Mouse (Mus musculus) frontal cortex, postnatal 10 days (tissue): Measurements from ENCODE around the gene Lcn2.

Source experiments
- DNase-seq, 2 experiments: peaks; one replicate each; pipeline ENCODE4 v3.0.0; 2022; ENCODE audit warnings: low spot score in 2 of 2, mixed read lengths in 1 of 2

Lcn2 gene

DNA sequence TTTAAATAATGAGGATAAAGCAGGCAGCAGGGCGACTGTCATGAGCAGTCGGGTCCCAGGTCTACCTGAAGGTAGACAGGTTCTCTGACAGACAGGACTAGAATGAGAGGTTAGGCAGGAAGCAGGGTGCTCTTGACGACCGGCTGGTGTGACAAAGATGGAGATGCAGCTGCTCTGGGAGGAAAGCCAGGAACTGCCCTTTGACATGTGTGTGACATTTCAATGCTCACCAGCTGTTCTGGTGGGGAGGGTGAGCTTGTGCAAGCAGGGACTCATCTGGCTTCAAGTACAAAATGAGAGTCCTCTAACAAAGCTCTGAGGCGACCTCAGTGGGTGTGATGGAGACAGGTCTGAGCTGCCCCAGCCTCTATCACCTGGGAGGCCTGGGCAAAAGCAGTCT, 25.9 kb upstream of the Lcn2 start:
- DNase-seq = no peak

DNA sequence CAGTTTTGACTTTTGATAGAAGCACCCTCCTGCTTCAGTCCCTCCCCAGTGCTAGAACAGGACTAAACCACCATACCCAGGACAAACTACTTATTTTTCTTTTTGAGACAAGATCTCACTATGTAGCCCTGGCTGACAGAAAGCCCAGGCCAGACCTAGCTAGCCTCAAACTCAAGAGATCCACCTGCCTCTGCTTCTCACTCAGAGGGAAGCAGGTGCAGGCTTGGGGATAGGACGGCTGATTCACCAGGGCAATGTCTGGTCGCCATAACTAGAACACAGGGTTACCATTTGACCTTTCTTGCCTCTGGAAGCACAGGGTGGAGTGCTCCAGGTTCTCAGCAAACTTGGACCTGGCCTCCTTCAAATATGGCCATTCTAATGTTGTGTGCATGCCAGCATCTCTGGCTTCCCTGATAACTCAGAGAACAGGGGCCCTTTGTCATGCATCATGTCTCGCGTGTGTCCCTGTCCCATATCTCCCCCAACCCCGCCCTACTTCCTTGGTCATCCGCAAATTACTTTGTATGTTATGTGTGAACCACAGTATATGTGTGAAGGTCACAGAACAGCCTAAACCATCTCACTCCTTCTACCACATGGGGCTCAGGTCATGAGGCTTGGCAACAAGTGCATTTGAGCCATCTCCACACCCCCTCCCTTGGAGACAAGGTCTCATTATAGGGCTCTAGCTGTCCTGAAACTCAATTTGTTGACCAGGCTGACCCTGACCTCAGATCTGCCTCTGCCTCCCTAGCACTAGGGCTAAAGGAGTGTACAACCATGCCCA, 24.9 kb upstream of the Lcn2 start:
- DNase-seq = no peak

DNA sequence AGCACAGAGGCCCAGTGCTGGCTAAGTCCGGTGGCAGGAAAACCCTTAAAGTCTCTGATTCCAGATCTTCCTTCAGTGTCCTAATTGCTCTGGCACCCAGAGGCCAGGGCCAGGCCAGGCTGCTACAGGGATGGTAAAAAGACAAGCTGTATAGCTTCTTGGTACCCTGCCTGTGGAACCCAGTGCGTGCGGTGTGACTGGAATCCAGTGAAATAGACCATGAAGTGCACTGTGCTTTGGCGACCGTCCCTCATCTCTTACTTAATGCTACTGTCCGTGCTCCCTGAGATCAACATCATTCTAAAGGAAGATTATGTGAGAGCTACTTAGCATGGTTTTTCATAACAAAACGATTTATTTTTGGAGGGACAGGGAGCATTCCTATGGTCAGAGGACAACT, 23.4 kb upstream of the Lcn2 start:
- no peak for DNase-seq

DNA sequence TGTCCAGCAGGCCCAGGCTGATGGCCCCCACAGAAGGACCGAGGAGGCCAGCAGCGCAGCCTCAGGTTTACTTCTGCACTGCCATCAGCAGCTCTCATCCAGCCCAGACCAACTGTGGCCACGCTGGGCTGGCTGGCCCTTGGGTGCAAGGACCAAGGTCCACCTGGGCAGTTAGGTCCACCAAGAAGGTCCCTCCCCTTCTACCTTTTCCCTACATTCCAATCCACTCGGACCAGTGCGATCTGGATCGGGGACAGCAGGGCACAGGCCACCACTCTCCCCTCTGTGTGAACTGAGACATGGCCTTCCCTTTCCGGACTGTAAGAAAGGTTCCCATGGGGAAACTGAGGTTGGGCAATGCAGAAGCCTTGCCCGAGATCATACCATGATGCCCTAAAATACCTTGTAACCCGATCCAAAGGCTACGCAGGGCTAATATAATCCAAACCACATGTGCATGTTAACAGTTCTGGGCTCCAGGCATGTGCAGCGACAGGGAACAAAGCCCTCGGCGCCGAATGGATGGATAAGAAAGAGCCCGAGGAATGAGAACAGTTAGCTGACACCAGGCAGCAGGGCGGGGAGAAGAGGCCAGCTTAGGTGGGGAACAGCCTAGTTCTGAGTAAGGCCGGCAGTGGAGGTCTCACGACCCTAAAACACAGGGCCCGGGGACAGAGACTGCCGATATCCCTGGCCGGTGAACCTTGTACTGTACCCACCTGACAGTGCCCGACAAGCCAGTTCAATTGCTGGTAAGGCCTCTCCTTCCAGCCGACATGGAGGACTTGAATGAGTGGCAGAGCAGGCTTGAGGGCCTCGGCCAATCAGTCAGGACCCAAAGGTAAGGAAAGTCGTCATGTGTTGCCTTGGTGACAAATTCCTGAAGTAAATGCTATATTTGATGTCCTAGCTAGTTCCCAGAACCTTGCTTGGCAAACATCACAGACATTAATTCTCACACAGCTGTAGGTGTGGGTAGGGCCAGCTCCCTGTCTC, 20.7 kb upstream of the Lcn2 start:
- no peak for DNase-seq

DNA sequence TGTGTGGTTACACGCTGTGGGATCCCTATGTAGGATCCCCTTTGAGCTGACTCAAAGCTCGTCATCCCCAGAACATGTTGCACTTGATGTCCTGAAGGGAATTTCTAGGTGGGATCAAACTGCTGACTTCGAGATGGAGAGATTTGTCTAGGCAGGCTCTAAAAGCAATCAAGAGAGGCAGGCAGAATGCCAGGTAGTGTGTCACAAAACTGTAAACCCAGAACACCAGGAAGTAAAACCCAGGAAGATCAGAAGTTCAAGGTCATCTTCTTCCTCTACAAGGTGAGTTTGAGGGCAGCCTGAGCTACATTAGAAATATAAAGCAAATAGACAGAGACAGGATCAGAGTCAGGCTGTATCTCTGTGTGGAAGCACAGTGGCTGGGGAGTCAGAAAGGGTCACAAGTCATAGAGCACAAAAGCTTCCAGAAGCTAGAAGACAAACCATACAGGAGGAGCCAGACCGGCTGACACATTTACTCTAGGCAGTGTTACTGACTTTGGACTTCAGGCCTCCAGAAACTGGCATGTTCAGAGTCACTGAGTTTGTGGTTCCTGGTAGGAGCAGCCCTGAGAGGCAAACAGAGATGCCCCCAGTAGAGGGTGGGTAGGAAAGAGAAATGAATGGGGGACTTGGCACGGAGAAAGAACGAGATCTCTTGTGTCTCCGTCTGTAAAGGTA, 19.2 kb upstream of the Lcn2 start:
- no peak for DNase-seq

DNA sequence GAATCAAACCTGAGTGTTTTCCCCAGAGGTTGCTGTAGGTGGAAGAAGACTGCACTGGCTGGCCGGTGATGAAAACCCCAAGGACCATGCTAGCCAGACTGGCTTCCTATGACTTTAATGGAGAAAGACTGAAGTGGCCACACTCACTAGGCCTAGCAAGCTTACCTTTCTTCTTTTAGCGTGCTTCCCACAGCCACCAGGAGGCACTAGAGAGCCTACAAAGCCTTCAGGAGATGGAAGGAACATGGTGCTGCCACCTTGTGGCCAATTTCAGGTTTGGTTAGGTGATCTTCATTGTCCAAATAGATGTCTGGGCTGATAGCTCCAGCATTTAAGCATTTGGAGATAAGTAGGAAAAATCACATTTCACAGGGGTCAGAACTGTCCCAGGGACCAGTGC, 16.6 kb upstream of the Lcn2 start:
- peak; percentile 77 to 89 for DNase-seq

DNA sequence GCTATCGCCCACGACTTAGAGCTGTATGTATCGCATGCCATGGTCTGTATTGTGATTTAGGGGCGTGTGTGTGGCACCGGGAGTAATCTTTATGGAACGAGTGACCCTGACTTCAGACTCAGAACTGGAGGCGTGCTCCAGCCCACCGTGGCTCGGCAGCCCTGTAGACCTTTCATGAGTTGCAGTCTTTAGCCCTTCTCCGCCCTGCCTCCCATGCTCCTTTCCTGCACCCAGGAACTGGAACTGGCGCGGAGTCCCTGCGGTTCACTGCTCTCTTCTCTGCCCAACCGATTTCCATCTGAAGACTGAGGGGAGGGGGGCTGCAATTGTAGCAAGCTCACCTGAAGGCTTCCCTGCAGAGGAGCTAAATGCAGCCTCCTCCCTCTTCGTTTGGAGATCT, 8.6 kb upstream of the Lcn2 start:
- no peak for DNase-seq

DNA sequence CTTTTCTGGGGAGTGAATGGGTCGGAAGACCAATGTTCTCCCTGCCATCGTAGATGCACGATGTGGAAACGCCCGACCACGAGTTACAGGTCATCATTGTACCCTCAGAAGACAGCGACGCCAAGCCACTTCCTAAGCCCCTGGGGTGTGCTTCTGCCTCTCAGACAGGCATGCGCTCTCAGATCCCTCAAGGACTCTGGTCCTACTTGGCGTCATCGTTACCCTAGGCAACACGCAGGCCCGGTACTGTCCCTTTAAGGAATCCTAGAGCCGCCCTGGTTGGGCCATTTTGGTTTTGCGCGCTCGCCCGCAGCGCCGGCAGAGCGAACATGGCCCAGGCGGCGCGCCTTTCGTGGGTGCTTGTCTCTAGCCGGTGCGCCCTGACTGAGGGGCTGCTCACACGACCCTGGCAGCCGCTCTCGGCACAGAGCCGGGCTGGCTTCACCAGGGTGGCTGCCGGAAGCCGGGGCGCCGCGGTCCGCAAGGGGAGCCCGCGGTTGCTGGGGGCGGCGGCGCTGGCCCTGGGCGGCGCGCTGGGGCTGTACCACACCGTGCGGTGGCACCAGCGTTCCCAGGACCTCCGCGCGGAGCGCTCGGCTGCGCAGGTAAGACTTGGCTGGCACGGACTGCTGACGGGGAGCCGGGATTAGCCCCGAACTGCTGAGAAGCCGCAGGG, 8.0 kb upstream of the Lcn2 start:
- peak; percentile 89 to 90 for DNase-seq

DNA sequence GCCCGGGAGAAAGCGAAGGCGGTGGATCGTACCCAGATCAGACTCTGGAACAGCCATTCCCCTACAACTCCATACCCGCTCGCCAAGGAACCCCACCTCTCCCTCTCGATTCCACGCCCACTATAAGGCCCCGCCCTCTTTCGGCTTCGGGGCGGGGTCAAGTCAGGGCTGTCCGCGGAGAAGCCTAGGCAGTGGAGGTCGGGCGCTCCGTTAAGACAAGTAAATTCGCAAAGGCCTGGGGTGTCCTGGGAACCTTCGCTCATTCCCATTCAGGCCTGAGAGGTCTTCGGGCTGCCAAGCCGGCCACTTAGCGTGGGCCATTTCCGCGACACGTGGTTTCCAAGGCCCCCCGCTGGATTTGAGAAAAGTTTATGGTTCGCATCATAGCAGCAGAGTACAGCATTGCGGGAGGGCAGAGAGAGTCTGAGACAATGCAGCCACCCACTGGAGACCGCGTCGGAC, 7.5 kb upstream of the Lcn2 start, which contains the start of gene Ptges2:
Gene Ptges2, plus strand, starts transcription at position 413 of the 462 bp plus-strand sequence.
- DNase-seq = peak; percentile 82 to 87

DNA sequence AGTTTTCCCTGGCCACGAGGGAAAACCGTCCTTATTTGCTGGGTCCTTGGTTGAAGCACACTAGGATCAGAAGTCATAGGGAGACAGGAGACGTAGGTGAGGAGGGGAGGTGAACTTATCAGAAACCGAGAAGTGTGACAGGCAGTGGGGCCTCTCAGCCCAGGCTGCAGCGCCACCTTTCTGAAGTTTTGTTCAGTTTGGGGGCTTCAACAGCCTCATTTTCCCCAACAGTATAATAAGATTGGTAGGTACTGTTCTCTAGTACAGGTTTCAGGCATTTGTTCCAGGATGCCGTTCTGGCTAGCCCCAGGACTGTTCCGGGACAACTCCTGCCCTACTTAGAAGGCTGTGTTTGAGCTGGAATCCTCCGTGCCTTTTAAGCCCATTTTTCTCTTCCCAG, 6.9 kb upstream of the Lcn2 start:
- peak in 1 of 2 experiments; percentile 42 for DNase-seq

DNA sequence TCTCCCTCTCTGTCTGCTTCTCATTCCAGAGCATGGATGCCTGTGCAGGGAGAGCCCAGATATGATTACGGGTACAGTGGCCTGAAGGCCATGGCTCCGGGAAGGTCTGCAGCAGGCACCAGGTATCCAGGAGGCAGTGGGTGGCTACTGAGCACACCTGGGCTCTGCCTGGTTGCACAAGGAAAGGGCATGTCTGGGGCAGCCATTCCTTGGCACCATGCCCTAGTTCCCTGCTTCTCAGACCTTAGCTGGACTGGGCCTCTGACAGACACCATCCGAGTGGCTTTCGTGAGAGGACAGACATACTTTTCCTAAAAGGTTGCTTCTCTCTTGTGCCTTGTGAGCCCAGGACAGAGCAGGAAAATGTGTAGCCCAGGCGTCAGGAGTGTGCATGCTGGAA, 4.0 kb upstream of the Lcn2 start:
- DNase-seq = no peak

DNA sequence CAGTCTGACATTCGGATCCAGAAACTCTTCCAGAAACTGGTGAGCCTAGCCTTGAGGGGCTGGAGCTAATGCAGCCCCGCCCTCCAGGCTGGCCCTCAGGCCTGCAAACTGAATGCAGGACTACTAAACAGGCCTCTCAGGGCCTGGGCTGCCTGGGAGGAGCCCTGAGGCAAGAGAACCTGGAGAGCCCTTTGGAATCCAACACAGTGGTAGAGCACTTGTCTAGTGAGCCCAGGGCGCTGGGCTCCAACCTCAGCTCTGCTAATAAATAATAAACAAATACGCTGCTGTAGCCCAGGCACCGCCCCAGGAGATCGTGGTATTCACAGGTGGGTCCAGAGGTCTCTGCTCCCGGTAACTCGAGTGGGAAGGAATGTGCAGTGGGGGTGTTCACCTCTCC, 2.8 kb upstream of the Lcn2 start:
- no peak for DNase-seq

DNA sequence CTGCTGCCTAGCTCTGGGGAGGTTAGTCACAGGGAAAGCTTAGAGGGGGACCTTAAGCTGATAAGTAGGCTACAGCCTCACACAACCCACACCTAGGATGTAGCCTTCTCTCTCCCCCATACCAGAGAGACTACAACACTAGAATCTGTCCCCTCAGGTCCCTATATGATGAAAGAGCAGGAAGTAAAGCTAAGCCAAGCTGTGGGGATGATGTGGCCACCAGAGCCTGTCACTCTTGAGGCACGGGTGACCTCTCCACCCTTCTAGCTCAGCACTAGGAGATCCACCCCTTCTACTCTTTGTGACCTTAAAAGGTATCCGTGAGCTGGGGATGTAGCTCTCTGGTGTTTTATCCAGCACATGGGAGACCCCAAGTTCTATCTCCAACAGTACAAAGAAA, 1.1 kb upstream of the Lcn2 start:
- DNase-seq = no peak

DNA sequence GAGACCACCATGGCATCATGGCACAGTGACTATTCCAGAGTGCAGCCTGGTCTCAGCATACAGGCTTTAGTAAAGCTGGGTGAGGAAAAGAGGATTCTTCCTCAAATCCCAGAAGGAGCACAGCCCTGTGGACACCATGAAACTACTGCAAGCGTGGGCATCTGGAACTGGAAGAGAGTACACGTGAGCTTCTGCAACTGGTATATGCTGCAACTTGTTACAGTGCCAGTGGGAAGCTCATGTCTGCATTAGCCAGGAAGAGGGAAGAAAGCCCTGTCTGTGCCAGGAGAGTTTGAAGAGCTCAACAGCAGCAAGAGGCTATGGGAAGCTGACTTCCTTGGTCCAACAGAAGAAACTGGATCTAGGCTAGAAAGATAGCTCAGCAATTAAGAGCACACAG, 5.4 kb downstream of the Lcn2 start:
- DNase-seq = no peak

DNA sequence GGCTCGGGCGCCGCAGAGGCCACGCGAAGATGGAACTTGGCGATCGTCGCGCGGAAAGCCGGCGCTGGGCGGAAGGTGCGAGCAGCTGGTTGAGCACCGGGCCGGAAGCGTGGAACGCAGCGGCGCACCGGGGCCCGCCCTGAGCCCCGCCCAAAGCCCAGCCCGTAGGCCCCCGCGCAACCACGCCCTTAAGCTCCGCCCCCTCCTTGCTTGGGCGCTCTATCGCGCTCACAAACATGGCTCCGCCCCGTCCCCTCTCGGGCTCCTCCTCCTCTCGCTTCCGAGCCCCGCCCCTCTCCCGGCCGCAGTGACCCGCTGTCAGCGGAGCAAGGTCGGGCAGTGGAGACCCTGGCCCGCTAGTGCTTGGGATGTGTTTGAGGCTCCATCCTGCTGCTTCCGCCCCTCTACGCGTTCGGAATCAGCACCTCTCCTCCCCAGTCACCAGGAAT, 6.3 kb downstream of the Lcn2 start, which contains the start of gene 1110008P14Rik:
Gene 1110008P14Rik, minus strand, starts transcription at position 164 of the 449 bp plus-strand sequence.
- peak; percentile 83 to 89 for DNase-seq

DNA sequence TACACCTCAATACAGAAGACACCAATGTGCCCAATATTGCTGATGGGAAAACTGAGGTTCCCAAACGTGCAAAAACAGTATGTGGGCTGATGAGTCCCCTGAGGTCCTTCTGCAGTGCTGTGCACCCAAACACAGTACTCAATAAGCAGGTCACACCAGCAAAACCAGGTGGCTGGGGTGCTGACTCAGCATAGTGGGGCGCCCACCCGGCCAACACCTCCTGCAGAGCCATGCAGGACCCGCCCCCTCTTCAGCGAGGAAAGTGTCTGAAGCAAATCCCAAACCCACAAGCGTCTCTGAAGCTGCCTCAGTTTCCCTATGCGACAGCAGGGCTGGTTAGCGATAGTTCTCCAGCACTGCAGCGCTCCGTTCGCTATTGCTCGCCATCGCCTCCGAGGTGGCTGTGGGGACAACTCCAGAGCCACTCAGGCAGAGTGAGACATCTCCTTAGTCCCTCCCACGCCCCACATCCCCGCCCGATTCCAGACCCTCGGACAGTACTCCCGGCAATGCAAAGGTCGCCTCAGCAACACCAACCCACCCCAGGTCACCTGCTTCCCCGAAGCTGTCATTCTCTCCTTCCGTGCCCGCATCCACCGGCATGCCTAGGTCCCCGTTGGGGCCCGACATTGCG, 6.8 kb downstream of the Lcn2 start:
- peak; percentile 41 to 54 for DNase-seq

DNA sequence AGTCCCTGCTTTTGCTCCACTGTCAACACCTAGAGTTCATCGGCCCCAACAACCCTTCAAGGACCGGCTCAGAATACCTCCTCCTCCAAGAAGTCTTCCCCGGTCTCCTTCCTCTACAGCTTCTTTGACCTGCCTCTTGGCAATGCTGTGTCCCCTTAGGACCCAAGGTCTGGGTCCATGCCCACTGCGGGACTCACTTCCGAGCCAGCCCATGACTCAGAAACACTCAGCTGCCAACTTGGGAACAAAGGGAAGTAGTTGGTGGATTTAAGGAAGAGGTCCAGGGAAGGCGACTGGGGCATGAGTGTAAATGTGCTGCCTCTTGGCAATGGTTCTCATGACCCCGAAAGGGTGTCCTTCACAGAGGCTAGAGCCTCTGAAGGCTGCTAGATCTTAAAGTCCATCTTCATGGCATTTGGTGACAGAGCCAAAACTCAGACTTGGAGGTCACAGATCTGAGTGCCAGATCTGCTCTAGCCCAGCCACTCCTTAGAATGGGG, 8.0 kb downstream of the Lcn2 start:
- DNase-seq = no peak

DNA sequence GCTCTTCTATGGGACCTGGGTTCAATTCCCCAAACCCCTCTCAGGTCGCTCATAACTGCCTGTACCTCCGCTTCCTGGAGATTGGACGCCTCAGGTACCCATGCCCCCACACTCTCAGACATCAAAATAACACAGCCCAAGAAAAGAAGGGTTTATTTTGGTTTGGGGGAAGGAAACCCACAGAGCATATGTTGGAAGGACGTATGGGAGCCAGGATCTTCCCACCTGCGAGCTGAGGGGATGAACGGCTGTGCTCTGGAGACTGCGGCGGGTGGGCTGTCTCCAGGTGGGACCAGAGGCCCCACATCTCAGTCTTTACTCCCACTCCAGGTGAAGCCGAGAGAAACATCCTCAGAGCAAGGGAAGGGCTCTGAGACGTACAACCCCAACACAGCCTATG, 11.1 kb downstream of the Lcn2 start:
- DNase-seq = no peak

DNA sequence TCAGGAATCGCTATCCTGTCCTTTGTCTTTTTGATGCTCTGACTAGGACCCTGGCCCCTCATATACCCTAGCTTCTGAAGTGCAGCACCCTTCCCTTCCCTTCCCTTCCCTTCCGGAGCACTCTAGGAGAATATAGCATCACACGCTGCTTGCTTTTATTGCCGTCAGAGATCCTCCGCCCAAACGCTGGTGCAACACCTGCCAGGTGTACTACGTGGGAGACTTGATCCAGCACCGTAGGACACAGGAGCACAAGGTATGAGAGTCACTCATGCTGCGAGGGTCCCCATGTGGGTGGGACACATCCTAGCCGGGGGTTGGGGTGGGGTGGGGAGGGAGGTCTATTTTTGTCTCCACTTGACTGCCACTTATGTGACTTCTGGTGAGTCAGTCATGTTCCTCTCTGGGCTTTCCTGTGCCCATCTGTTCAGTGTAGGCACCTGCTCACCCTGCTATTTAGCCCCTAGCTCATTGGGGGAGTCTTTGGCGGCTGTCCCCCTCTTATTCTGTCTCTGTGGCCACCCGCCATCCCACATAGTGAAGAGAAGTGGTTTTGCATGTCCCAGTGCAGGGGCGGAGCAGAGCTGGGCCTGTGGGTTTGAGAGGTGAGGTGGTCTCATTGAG, 12.6 kb downstream of the Lcn2 start:
- DNase-seq = no peak

DNA sequence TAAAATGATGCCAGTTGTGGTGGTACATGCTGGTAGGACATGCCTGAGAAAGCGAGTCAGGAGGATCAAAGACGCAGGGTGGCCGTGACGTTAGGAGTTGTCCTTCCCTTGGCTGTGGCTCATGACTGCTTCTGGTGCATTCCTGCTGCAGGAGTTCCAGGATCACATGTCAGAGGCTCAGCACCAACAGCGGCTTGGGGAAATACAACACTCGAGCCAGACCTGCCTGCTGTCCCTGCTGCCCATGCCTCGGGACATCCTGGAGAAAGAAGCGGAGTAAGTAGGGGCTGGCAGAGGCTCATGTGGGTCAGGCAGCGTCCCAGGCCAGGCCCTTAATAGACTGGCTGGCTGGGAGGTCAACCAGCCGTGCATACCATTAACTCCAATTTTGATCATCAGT, 13.9 kb downstream of the Lcn2 start:
- DNase-seq = no peak
